16 mouse cellular contexts compared by ENCODE assay signal in genomic region chr2:10937405-10937804, GRCm38 (mm10).
A peak's percentile ranks its signal among the peaks of the same experiment; 100 is the strongest.
DNase-seq lines count a peak whose midpoint lies in the region; ATAC-seq and TF ChIP-seq lines count a peak whose summit lies in the region.
"Had no signal": no experiment of that assay in that cellular context is flagged by ENCODE, and none has a peak within 500 bp of the region (broad histone marks: within the 10 kb centered on the region; RNA-seq: fewer than 3 reads in every experiment).

No protein-coding gene starts in this region.

- H3K4me1 ChIP-seq in lung, postnatal 0 days (ENCODE audit: insufficient read depth, low read depth, low read length) = no peaks in the 10 kb centered on the region
- no peaks in the 10 kb centered on the region for H3K4me1 ChIP-seq in lung, adult 2 months (ENCODE audit: control insufficient read depth, insufficient read depth, low read length)
- H3K4me1 ChIP-seq: embryonic facial prominence, embryonic 12.5 days; hindbrain, embryonic 15.5 days had no signal

- no peak for TF ChIP-seq EP300 in lung, postnatal 0 days (IDR thresholded peaks at IDR 0.05)

- TF ChIP-seq CTCF in lung, postnatal 0 days (IDR thresholded peaks at IDR 0.05) = no peak
- TF ChIP-seq CTCF in lung, adult 2 months (IDR thresholded peaks at IDR 0.05; ENCODE audit: insufficient read depth, low read length) = no peak

- no peaks in the 10 kb centered on the region for H3K9me3 ChIP-seq in lung, postnatal 0 days (ENCODE audit: low read length)
- H3K9me3 ChIP-seq: embryonic facial prominence, embryonic 12.5 days; hindbrain, embryonic 15.5 days had no signal

- H3K27ac ChIP-seq in lung, postnatal 0 days (ENCODE audit: low read length) = no peak overlapping the region
- H3K27ac ChIP-seq: embryonic facial prominence, embryonic 12.5 days; hindbrain, embryonic 15.5 days; liver, embryonic 14.5 days had no signal

- H3K27me3 ChIP-seq in lung, postnatal 0 days (replicated peaks; ENCODE audit: insufficient read depth, low read length) = no peaks in the 10 kb centered on the region
- H3K27me3 ChIP-seq: embryonic facial prominence, embryonic 12.5 days; hindbrain, embryonic 15.5 days had no signal

- DNase-seq in embryo, embryonic 11 days = peak; percentile 11
- no peak for DNase-seq in embryo, embryonic 10.5 days (ENCODE audit: low spot score)
- peak; percentile 4 to 9 for DNase-seq in heart, postnatal 10 days
- DNase-seq in heart, postnatal 4 days = no peak
- DNase-seq in lung, postnatal 0 days (ENCODE audit: low spot score) = peak; percentile 68
- no peak for DNase-seq in lung, adult 2 months
- peak; percentile 10 for DNase-seq in MN1 (ENCODE audit: low spot score)
- no peak for DNase-seq in layer of hippocampus, postnatal 14 days (ENCODE audit: low spot score in 2 of 2)
- DNase-seq: cerebellum, adult 11 months; cerebellum, postnatal 25 days; kidney, adult 11 months; right cerebral cortex, postnatal 25 days had no signal

- no peak for TF ChIP-seq POLR2A in lung, adult 2 months (IDR thresholded peaks at IDR 0.05; ENCODE audit: borderline replicate concordance, extremely low read depth, low read depth, low read length)

- 58% methylated on average over 1 of the region's 1 CpGs for WGBS in lung, postnatal 0 days
- WGBS in lung, adult 2 months = 54% methylated on average over 1 of the region's 1 CpGs

- intact Hi-C loops in heart, postnatal 10 days (cut with DNase I) = no loop called here

- H3K36me3 ChIP-seq in lung, postnatal 0 days (ENCODE audit: insufficient read depth, low read length) = no peaks in the 10 kb centered on the region
- H3K36me3 ChIP-seq: embryonic facial prominence, embryonic 12.5 days; hindbrain, embryonic 15.5 days had no signal

- H3K9ac ChIP-seq in lung, postnatal 0 days (replicated peaks; ENCODE audit: low read depth) = no peak overlapping the region
- H3K9ac ChIP-seq: embryonic facial prominence, embryonic 12.5 days; hindbrain, embryonic 15.5 days; liver, embryonic 14.5 days had no signal

- ATAC-seq in lung, postnatal 0 days = peak; percentile 78

- H3K4me2 ChIP-seq in lung, postnatal 0 days (replicated peaks; ENCODE audit: low read depth, low read length) = no peak overlapping the region
- H3K4me2 ChIP-seq: embryonic facial prominence, embryonic 12.5 days; heart, embryonic 11.5 days; hindbrain, embryonic 15.5 days had no signal

- no peak overlapping the region for H3K4me3 ChIP-seq in lung, postnatal 0 days (ENCODE audit: low read depth, low read length)
- H3K4me3 ChIP-seq in lung, adult 2 months (replicated peaks; ENCODE audit: extremely low read depth, low read depth, low read length) = no peak overlapping the region
- H3K4me3 ChIP-seq: embryonic facial prominence, embryonic 12.5 days; hindbrain, embryonic 15.5 days had no signal

Comparison
In these comparisons a context has a peak if more than half of its experiments do, and no peak if none do; other contexts are left out.
1. DNase-seq: peak in embryo, embryonic 11 days (single experiment), heart, postnatal 10 days (2 of 2), lung, postnatal 0 days (single experiment) and MN1 (single experiment); none in embryo, embryonic 10.5 days (single experiment), heart, postnatal 4 days (single experiment), lung, adult 2 months (single experiment) and layer of hippocampus, postnatal 14 days (0 of 2).